Mouse (Mus musculus): ENCODE results near the gene Lgals9.

DNA sequence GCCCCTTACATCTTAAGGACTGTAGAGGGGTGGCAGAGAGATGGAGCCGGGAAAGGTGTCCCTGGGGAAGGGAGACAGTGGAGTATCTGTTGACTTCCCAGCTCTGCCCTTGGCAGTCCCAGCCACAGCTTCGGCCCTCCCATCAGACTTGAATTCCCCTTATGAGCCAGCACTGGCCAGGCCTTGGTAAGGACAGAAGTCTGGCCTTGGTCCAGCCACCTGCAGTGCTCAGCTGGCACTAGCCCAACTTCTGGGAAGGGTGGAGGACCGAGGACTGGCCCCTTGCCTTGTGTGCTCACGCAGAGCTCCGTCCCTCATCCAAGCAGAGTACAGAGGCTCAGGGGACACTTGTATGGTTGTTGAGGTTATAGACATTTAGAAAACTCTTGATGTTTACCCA, 55.4 kb downstream of the Lgals9 start:
- TF ChIP-seq SIN3A (IDR thresholded peaks at IDR 0.05; ENCODE audit: low read length), result no peak
- TF ChIP-seq ZNF384 (IDR thresholded peaks at IDR 0.05; ENCODE audit: low read depth, low read length), result no peak
- TF ChIP-seq HCFC1 (IDR thresholded peaks at IDR 0.05; ENCODE audit: low read depth, low read length), result no peak
- TF ChIP-seq USF1 (IDR thresholded peaks at IDR 0.05; ENCODE audit: low read depth, low read length), result no peak
- TF ChIP-seq MAX (IDR thresholded peaks at IDR 0.05; ENCODE audit: low read length), result no peak
- TF ChIP-seq POLR2A (IDR thresholded peaks at IDR 0.05; ENCODE audit: control insufficient read depth in 1 of 2, insufficient read depth in 1 of 2, low read depth in 1 of 2, low read length in 2 of 2, poor library complexity in 1 of 2), result no peak
- TF ChIP-seq EP300 (IDR thresholded peaks at IDR 0.05; ENCODE audit: low read depth in 1 of 2, low read length in 2 of 2), result no peak
- TF ChIP-seq POLR2AphosphoS2 (IDR thresholded peaks at IDR 0.05; ENCODE audit: low read length), result no peak
- TF ChIP-seq USF2 (IDR thresholded peaks at IDR 0.05; ENCODE audit: borderline replicate concordance in 1 of 2, insufficient read depth in 1 of 2, low read depth in 1 of 2, low read length in 2 of 2), result no peak
- no peak for TF ChIP-seq NRF1 (IDR thresholded peaks at IDR 0.05; ENCODE audit: insufficient read depth, low read depth, low read length, poor library complexity, severe bottlenecking)
